Mouse (Mus musculus): ENCODE results near the gene Hs6st3. TPM values are rescaled to one million over a fixed set of nuclear protein-coding genes. Genes with fewer than 3 reads are reported as not detected.
A peak's percentile ranks its signal among the peaks of the same experiment; 100 is the strongest.

Hs6st3 gene
- polyA plus RNA-seq (2016; fragmentation: Nextera tagmentation; extraction: Ambion mirVana), result not detected in 2 replicates

GRCm38 (mm10) chr14:119137906-119138785, at the start of gene Hs6st3:
Gene Hs6st3, plus strand, starts transcription at chr14:119138341.
- peak within 1 kb of the TSS; percentile 48 for H3K9ac ChIP-seq
- H3K9me3 ChIP-seq (replicated peaks), result no peaks in the 10 kb centered on the region
- no peak for ATAC-seq
- no peak within 1 kb of the TSS for H3K27ac ChIP-seq
- H3K4me2 ChIP-seq, result peak within 1 kb of the TSS; percentile 74
- H3K27me3 ChIP-seq (replicated peaks), result peaks cover 67% of the 10 kb centered on the region
- H3K4me3 ChIP-seq, result peak within 1 kb of the TSS; percentile 55
- WGBS (ENCODE audit: insufficient replicate concordance), result 1% methylated on average over 97 of the region's 100 CpGs
- H3K4me1 ChIP-seq, result no peaks in the 10 kb centered on the region
- no peaks in the 10 kb centered on the region for H3K36me3 ChIP-seq

DNA sequence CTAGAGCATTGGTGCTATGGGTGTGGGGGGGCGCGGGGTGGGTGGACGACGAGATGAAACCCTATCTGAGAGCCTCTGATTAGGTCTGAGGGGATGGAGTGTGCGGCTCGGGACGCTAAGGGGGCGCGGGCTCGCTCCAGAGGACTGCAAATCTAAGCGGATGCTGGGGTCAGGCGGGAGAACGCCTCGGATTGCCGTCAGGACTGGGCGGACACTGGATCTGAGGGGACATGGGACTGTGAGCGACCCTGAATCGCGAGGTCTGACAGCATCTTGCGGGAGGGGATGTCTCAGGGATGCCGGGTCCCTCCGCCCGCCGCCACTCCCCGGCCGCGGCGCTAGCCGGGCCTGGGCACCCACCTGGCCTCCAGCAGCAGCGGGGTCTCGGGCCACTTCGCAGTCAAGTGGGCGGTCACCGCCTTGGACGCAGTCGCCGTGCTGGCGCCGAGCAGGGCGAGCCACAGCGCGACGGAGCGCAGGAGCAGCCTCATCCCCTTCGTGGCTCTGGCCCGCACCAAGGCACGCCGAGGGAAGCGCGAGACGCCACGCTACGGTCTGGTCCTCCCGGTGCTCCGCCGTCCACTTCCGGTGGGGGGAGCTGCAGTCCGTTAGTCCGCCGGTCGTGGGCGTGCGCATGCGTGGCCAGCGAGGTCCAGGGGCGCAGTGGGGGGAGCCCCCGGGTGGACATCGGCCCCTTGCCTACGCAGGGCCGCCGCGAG, 39.1 kb upstream of the Hs6st3 start, which contains the start of gene Uggt2:
Gene Uggt2 (minus strand): TSS at position 580 of the 719 bp plus-strand sequence.
- H3K36me3 ChIP-seq, result no peaks in the 10 kb centered on the region
- peak within 1 kb of the TSS; percentile 57 for H3K4me3 ChIP-seq
- no peak within 1 kb of the TSS for H3K27ac ChIP-seq
- peak within 1 kb of the TSS; percentile 42 for H3K9ac ChIP-seq
- H3K4me1 ChIP-seq, result peaks cover 2% of the 10 kb centered on the region; the same call in 1 of the 2 replicates
- no peaks in the 10 kb centered on the region for H3K9me3 ChIP-seq (replicated peaks)
- under 1% methylated on average over 68 of the region's 72 CpGs for WGBS (ENCODE audit: insufficient replicate concordance)
- H3K4me2 ChIP-seq, result peak within 1 kb of the TSS; percentile 69
- peak; percentile 79 for ATAC-seq
- peaks cover 30% of the 10 kb centered on the region for H3K27me3 ChIP-seq (replicated peaks)

DNA sequence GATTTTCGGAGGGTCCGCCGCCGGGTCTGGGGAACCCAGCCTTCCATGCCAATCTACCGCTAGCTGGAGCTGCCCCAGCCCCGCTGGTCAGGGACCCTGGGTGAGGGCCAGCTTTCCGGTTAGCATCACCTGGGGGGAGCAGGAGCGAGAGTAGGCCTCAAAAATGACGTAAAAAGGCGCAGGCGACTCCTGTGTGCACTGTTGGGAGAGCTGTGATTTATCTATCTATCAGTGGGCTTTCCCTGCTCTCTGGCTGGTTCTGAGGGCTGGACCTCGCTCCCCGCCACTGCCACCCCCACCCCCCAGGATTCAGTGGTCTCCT, 38.6 kb upstream of the Hs6st3 start:
- WGBS (ENCODE audit: insufficient replicate concordance), result 1% methylated on average over 13 of the region's 13 CpGs
- H3K4me1 ChIP-seq, result peaks cover 2% of the 10 kb centered on the region; the same call in 1 of the 2 replicates
- no peaks in the 10 kb centered on the region for H3K36me3 ChIP-seq
- H3K9ac ChIP-seq, result peak overlapping the region; percentile 42; the same call in 1 of the 2 replicates
- H3K4me3 ChIP-seq, result peak overlapping the region; percentile 57
- peak; percentile 37 for ATAC-seq
- H3K4me2 ChIP-seq, result peak overlapping the region; percentile 69
- H3K27me3 ChIP-seq (replicated peaks), result peaks cover 30% of the 10 kb centered on the region
- H3K27ac ChIP-seq, result no peak overlapping the region
- H3K9me3 ChIP-seq (replicated peaks), result no peaks in the 10 kb centered on the region

- no peak overlapping the region for H3K9ac ChIP-seq
- WGBS (ENCODE audit: insufficient replicate concordance), result 80% methylated on average over 8 of the region's 8 CpGs
- ATAC-seq, result no peak
- H3K4me1 ChIP-seq, result no peaks in the 10 kb centered on the region
- H3K27ac ChIP-seq, result no peak overlapping the region
- H3K4me3 ChIP-seq, result no peak overlapping the region
- no peak overlapping the region for H3K4me2 ChIP-seq
- H3K36me3 ChIP-seq, result no peaks in the 10 kb centered on the region
- H3K27me3 ChIP-seq (replicated peaks), result 0 out of 2 replicates have a peak, but pooled peaks cover 5% of the 10 kb centered on the region
- H3K9me3 ChIP-seq (replicated peaks), result no peaks in the 10 kb centered on the region
Observed at GRCm38 (mm10) chr14:119107591-119107990, 30.6 kb upstream of the Hs6st3 start.

DNA sequence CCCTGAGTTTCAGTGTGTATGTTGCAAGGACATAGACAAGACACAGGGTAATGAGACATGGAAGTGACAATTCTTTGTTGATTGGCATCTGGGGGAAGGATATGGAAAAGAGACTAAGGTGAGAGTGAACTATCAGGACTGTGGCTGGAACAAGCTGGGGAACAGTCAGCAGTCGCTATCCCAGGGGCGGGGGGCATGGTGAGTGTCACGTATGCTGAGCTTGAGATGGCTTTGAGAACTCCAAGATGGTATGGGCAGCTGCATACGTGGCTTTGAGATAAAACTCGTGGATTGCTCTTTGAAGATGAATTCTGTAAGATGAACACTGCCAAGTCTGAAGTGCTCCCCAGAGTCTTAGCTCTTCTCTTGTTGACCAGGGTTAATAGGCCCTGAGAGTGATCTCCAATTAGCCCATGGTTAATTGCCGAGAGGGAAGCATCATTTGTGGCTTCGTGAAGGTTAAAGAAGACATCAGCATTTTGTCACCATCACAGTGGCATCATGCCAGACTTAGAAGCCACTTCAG, 29.3 kb upstream of the Hs6st3 start:
- H3K9me3 ChIP-seq (replicated peaks), result no peaks in the 10 kb centered on the region
- no peak overlapping the region for H3K4me2 ChIP-seq
- H3K27me3 ChIP-seq (replicated peaks), result 0 out of 2 replicates have a peak, but pooled peaks cover 5% of the 10 kb centered on the region
- no peak overlapping the region for H3K27ac ChIP-seq
- 46% methylated on average over 7 of the region's 7 CpGs for WGBS (ENCODE audit: insufficient replicate concordance)
- H3K9ac ChIP-seq, result no peak overlapping the region
- no peak for ATAC-seq
- H3K4me1 ChIP-seq, result no peaks in the 10 kb centered on the region
- no peak overlapping the region for H3K4me3 ChIP-seq
- H3K36me3 ChIP-seq, result no peaks in the 10 kb centered on the region

GRCm38 (mm10) chr14:119109776-119110218, 28.3 kb upstream of the Hs6st3 start:
- H3K4me2 ChIP-seq, result no peak overlapping the region
- no peak overlapping the region for H3K27ac ChIP-seq
- H3K36me3 ChIP-seq, result no peaks in the 10 kb centered on the region
- no peak overlapping the region for H3K9ac ChIP-seq
- ATAC-seq, result no peak; the same call in 1 of the 2 replicates
- H3K27me3 ChIP-seq (replicated peaks), result 0 out of 2 replicates have a peak, but pooled peaks cover 5% of the 10 kb centered on the region
- no peaks in the 10 kb centered on the region for H3K4me1 ChIP-seq
- 74% methylated on average over 3 of the region's 3 CpGs for WGBS (ENCODE audit: insufficient replicate concordance)
- no peaks in the 10 kb centered on the region for H3K9me3 ChIP-seq (replicated peaks)
- H3K4me3 ChIP-seq, result no peak overlapping the region

GRCm38 (mm10) chr14:119112558-119112957, 25.6 kb upstream of the Hs6st3 start:
- no peak overlapping the region for H3K4me3 ChIP-seq
- H3K27ac ChIP-seq, result no peak overlapping the region
- no peak overlapping the region for H3K9ac ChIP-seq
- H3K36me3 ChIP-seq, result no peaks in the 10 kb centered on the region
- 0 out of 2 replicates have a peak, but pooled peaks cover 5% of the 10 kb centered on the region for H3K27me3 ChIP-seq (replicated peaks)
- no peaks in the 10 kb centered on the region for H3K4me1 ChIP-seq
- no peaks in the 10 kb centered on the region for H3K9me3 ChIP-seq (replicated peaks)
- no peak for ATAC-seq
- no peak overlapping the region for H3K4me2 ChIP-seq
- WGBS (ENCODE audit: insufficient replicate concordance), result 53% methylated on average over 6 of the region's 6 CpGs

DNA sequence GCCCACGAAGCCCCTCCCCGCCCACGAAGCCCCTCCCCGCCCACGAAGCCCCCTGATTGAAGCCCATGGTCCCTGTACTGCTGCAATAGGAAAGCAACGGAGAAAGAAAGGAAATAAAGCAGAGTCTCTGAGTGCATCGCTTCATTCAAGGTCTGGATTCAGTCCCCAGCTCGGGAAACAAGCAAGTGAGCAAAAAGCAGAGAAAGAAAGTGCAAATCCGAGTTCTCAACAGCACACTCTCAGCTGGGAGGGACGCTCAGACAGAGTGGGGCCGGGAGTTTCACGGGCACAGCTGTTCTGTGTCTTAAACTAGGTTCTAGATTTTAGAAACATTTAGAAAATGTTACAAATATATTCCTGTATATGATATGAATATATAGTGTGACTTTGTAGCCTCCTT, 14.6 kb upstream of the Hs6st3 start:
- Histone ChIP-seq H3K4me1 (no peaks in the 10 kb centered on the region), H3K9ac (no peak overlapping the region), H3K4me3 (peak overlapping the region; percentile 19; the same call in 1 of the 2 replicates), H3K4me2 (peak overlapping the region; percentile 45), H3K27ac (no peak overlapping the region), H3K27me3 (replicated peaks) (no peaks in the 10 kb centered on the region; the same call in 1 of the 2 replicates), H3K36me3 (no peaks in the 10 kb centered on the region), H3K9me3 (replicated peaks) (no peaks in the 10 kb centered on the region)
- ATAC-seq, result no peak
- 8% methylated on average over 12 of the region's 12 CpGs for WGBS (ENCODE audit: insufficient replicate concordance)

GRCm38 (mm10) chr14:119124061-119124460, 14.1 kb upstream of the Hs6st3 start:
- Histone ChIP-seq H3K27ac (no peak overlapping the region), H3K4me3 (0 out of 2 replicates have a peak overlapping the region, but pooled peaks have one; percentile 19)
- ATAC-seq, result no peak

DNA sequence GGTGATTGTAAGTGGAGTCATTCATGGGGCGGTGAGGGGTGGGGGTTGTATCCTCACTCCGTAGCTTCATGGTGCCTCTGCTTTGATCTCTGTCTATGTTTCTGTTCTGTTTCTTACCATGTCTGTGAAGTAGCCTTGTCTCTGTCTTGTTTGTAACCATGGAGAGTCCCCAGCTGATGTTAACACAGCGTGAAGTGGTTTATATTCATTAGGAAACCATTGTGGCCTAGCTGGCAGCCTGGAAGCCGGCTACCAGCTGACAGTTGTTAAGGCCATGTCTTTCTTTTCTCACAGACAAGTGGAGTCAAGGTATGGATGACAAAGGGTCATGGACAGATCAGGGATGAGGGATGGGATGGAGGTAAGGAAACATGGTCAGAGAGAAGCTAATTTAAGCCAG, 12.3 kb upstream of the Hs6st3 start:
- ATAC-seq, result no peak
- Histone ChIP-seq H3K27ac (no peak overlapping the region), H3K9me3 (replicated peaks) (no peaks in the 10 kb centered on the region), H3K4me2 (no peak overlapping the region), H3K36me3 (no peaks in the 10 kb centered on the region), H3K9ac (no peak overlapping the region), H3K4me1 (no peaks in the 10 kb centered on the region), H3K4me3 (no peak overlapping the region), H3K27me3 (replicated peaks) (no peaks in the 10 kb centered on the region; the same call in 1 of the 2 replicates)
- WGBS (ENCODE audit: insufficient replicate concordance), result 63% methylated on average over 4 of the region's 4 CpGs

More at GRCm38 (mm10) chr14:119124061-119124460, 14.1 kb upstream of the Hs6st3 start:
- Histone ChIP-seq H3K27me3 (replicated peaks) (no peaks in the 10 kb centered on the region; the same call in 1 of the 2 replicates), H3K36me3 (no peaks in the 10 kb centered on the region), H3K4me1 (no peaks in the 10 kb centered on the region), H3K9ac (no peak overlapping the region), H3K4me2 (peak overlapping the region; percentile 45; the same call in 1 of the 2 replicates), H3K9me3 (replicated peaks) (no peaks in the 10 kb centered on the region)
- WGBS (ENCODE audit: insufficient replicate concordance), result 33% methylated on average over 3 of the region's 3 CpGs

- Histone ChIP-seq H3K27me3 (replicated peaks) (no peaks in the 10 kb centered on the region), H3K36me3 (no peaks in the 10 kb centered on the region), H3K4me2 (no peak overlapping the region), H3K9ac (no peak overlapping the region), H3K27ac (no peak overlapping the region), H3K4me3 (no peak overlapping the region), H3K4me1 (no peaks in the 10 kb centered on the region), H3K9me3 (replicated peaks) (no peaks in the 10 kb centered on the region)
- peak; percentile 30; the same call in 1 of the 2 replicates for ATAC-seq
- WGBS (ENCODE audit: insufficient replicate concordance), result 76% methylated on average over 2 of the region's 2 CpGs
Observed at GRCm38 (mm10) chr14:119127330-119127729, 10.8 kb upstream of the Hs6st3 start.

Data from liver, embryonic 12.5 days (tissue).